Mouse (Mus musculus) left cerebral cortex, adult 2 months (tissue): ENCODE results near the gene Tssk4. TPM values are rescaled to one million over a fixed set of nuclear protein-coding genes. Genes with fewer than 3 reads are reported as not detected.

Source experiments
- DNase-seq, 2 experiments: peaks; one replicate each; pipeline ENCODE4 v3.0.0; 2021 to 2022; ENCODE audit warnings: low spot score in 2 of 2, mixed read lengths in 1 of 2; ENCODE audit errors: extremely low spot score in 1 of 2
- H3K27ac ChIP-seq: fragments of 200-600 bp; 2 replicates; pipeline ENCODE4 v1.8.1; 2022
- H3K4me3 ChIP-seq: fragments of 200-600 bp; 2 replicates; pipeline ENCODE4 v1.8.1; 2022
- CTCF ChIP-seq: fragments of 200-600 bp; IDR thresholded peaks from 2 replicates; pipeline ENCODE4 v1.8.1; 2022; ENCODE audit warnings: antibody characterized with exemption, mild to moderate bottlenecking, moderate library complexity
- intact Hi-C: fragments of 180-260 bp; cut with DNase I; formaldehyde crosslinking; loops from one replicate; pipeline ENCODE4 v1.15.1; 2025
- long read RNA-seq, 2 experiments: library from polyadenylated mRNA; stranded (forward); transcript quantifications; one replicate each; pipeline ENCODE4 v2.0.0; 2021; ENCODE audit warnings: borderline mapping rate in 2 of 2
- total RNA-seq, 2 experiments: library from RNA; stranded (reverse); gene quantifications; 2 replicates each; pipeline ENCODE4 v1.2.3; 2021

Gene Tssk4
- 1 to 10 TPM in 1 of 2 experiments, under 1 TPM in 1; 0.91 to 1.2 TPM for total RNA-seq
- long read RNA-seq, experiment 1: 0 reads
- long read RNA-seq, experiment 2: 0 reads

GRCm38 (mm10) chr14:55649884-55650283 is at the start of gene Tssk4:
Gene Tssk4, plus strand, starts transcription at chr14:55650184.
- no peak for DNase-seq
- no peak for TF ChIP-seq CTCF
- intact Hi-C loops: no loop called here
- no peak within 1 kb of the TSS for H3K27ac ChIP-seq
- no peak within 1 kb of the TSS for H3K4me3 ChIP-seq

GRCm38 (mm10) chr14:55603271-55603632 is 46.7 kb upstream of the Tssk4 start, which contains the start of gene Irf9:
Gene Irf9, plus strand, starts transcription at chr14:55603571.
- H3K4me3 ChIP-seq: peak within 1 kb of the TSS; percentile 44
- TF ChIP-seq CTCF: no peak
- no peak for DNase-seq
- intact Hi-C loops: no loop called here
- H3K27ac ChIP-seq: peak within 1 kb of the TSS; percentile 78

- intact Hi-C loops: no loop called here
- H3K4me3 ChIP-seq: peak overlapping the region; percentile 44
- peak; percentile 92 for TF ChIP-seq CTCF
- peak overlapping the region; percentile 78 for H3K27ac ChIP-seq
- peak; percentile 82 to 86 for DNase-seq
Measured at GRCm38 (mm10) chr14:55603633-55604576, 46.1 kb upstream of the Tssk4 start.

- Histone ChIP-seq H3K27ac (no peak overlapping the region), H3K4me3 (no peak overlapping the region)
- no peak for TF ChIP-seq CTCF
- intact Hi-C loops: no loop called here
- no peak for DNase-seq
Measured at GRCm38 (mm10) chr14:55604823-55605222, 45.2 kb upstream of the Tssk4 start.

GRCm38 (mm10) chr14:55605743-55606459 is 44.1 kb upstream of the Tssk4 start:
- DNase-seq: no peak
- no peak overlapping the region for H3K27ac ChIP-seq
- no peak overlapping the region for H3K4me3 ChIP-seq
- intact Hi-C loops: no loop called here
- no peak for TF ChIP-seq CTCF

GRCm38 (mm10) chr14:55608339-55608738 is 41.6 kb upstream of the Tssk4 start:
- intact Hi-C loops: no loop called here
- no peak overlapping the region for H3K4me3 ChIP-seq
- H3K27ac ChIP-seq: no peak overlapping the region
- DNase-seq: no peak
- no peak for TF ChIP-seq CTCF

- no peak for DNase-seq
- no peak overlapping the region for H3K4me3 ChIP-seq
- TF ChIP-seq CTCF: no peak
- intact Hi-C loops: no loop called here
- no peak overlapping the region for H3K27ac ChIP-seq
Measured at GRCm38 (mm10) chr14:55613346-55613745, 36.6 kb upstream of the Tssk4 start.

GRCm38 (mm10) chr14:55614565-55615178 is 35.3 kb upstream of the Tssk4 start:
- no peak for TF ChIP-seq CTCF
- Histone ChIP-seq H3K27ac (no peak overlapping the region), H3K4me3 (no peak overlapping the region)
- intact Hi-C loops: no loop called here
- DNase-seq: no peak

GRCm38 (mm10) chr14:55615876-55616275 is 34.1 kb upstream of the Tssk4 start:
- intact Hi-C loops: no loop called here
- TF ChIP-seq CTCF: no peak

GRCm38 (mm10) chr14:55616844-55617243 is 33.1 kb upstream of the Tssk4 start:
- Histone ChIP-seq H3K4me3 (no peak overlapping the region), H3K27ac (no peak overlapping the region)
- DNase-seq: no peak
- TF ChIP-seq CTCF: no peak
- intact Hi-C loops: no loop called here

More at GRCm38 (mm10) chr14:55615876-55616275, 34.1 kb upstream of the Tssk4 start:
- DNase-seq: no peak
- H3K27ac ChIP-seq: no peak overlapping the region
- no peak overlapping the region for H3K4me3 ChIP-seq

GRCm38 (mm10) chr14:55617822-55618221 is 32.2 kb upstream of the Tssk4 start, which contains the start of gene Rec8:
Gene Rec8, plus strand, starts transcription at chr14:55618037.
- H3K4me3 ChIP-seq: no peak within 1 kb of the TSS

More at GRCm38 (mm10) chr14:55617822-55618221, 32.2 kb upstream of the Tssk4 start, which contains the start of gene Rec8:
- H3K27ac ChIP-seq: no peak within 1 kb of the TSS
- no peak for TF ChIP-seq CTCF
- no peak for DNase-seq
- intact Hi-C loops: no loop called here
